Mouse (Mus musculus) kidney, embryonic 15.5 days (tissue): Measurements from ENCODE around the gene Sult3a2. TPM values are rescaled to one million over a fixed set of nuclear protein-coding genes. Genes with fewer than 3 reads are reported as not detected.

ENCODE experiments used
- ATAC-seq: fragments of 200-750 bp; cut with Nextera tagmentation; replicated peaks from 2 replicates; pipeline ENCODE4 v1.8.0; 2017; ENCODE audit warnings: moderate TSS enrichment; ENCODE audit not compliant: low FRiP score
- H3K27ac ChIP-seq: fragments of 300-500 bp; sonication (generic); 2 replicates; pipeline ENCODE4 v1.5.1; 2015; ENCODE audit warnings: mild to moderate bottlenecking, inconsistent platforms
- H3K27me3 ChIP-seq: fragments of 300-500 bp; sonication (generic); 2 replicates; pipeline ENCODE4 v1.6.1; 2015; ENCODE audit warnings: inconsistent platforms
- H3K36me3 ChIP-seq: fragments of 300-500 bp; sonication (generic); 2 replicates; pipeline ENCODE4 v1.6.1; 2015; ENCODE audit warnings: inconsistent platforms
- H3K4me1 ChIP-seq: fragments of 300-500 bp; sonication (generic); 2 replicates; pipeline ENCODE4 v1.6.1; 2015; ENCODE audit warnings: inconsistent platforms
- H3K4me2 ChIP-seq: fragments of 300-500 bp; sonication (generic); 2 replicates; pipeline ENCODE4 v1.6.1; 2015; ENCODE audit warnings: moderate library complexity, mild to moderate bottlenecking, inconsistent platforms
- H3K4me3 ChIP-seq: fragments of 300-500 bp; sonication (generic); replicated peaks from 2 replicates; pipeline ENCODE4 v1.5.1; 2015; ENCODE audit warnings: mild to moderate bottlenecking, inconsistent platforms
- H3K9ac ChIP-seq: fragments of 300-500 bp; sonication (generic); 2 replicates; pipeline ENCODE4 v1.6.1; 2015; ENCODE audit warnings: mild to moderate bottlenecking, inconsistent platforms
- H3K9me3 ChIP-seq: fragments of 300-500 bp; sonication (generic); replicated peaks from 2 replicates; pipeline ENCODE4 v1.6.1; 2016; ENCODE audit warnings: inconsistent platforms
- WGBS: fragments of 180-500 bp; shearing (Covaris S2); methylation state at CpG from one replicate; pipeline ENCODE4 v1.1.7; 2015; ENCODE audit warnings: mixed read lengths; 5-methylcytosine and 5-hydroxymethylcytosine counted together
- polyA plus RNA-seq: library from polyadenylated mRNA; unstranded; fragments of >200 nt; fragmentation: Nextera tagmentation; extraction: Ambion mirVana; gene quantifications from 2 replicates; pipeline ENCODE4 v1.2.1, GENCODE M21; 2015

Gene Sult3a2
- polyA plus RNA-seq, 1 experiment from 2014 or later = not detected

DNA sequence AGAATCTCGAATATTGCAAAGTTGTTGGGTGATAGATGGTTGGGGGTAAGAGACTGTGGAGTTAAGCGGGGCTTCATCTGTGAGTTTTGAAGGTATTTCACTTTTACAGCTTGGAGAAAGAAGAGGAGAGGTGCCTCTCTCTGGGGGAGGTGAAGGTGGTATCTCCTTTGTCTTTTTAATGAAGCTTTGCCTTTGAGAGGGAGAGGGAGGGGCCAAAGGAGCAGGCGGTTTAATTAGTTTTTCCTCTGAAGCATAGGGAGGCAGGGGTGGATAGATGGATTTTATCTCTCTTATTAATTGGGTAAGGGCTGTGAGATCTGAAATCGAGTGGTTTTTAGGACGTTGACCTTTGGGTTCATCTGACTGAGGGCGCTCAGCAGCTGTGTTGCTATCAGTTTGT is 62.7 kb downstream of the Sult3a2 start:
- Histone ChIP-seq H3K36me3 (no peaks in the 10 kb centered on the region), H3K27ac (no peak overlapping the region), H3K9ac (no peak overlapping the region), H3K9me3 (no peaks in the 10 kb centered on the region), H3K27me3 (no peaks in the 10 kb centered on the region), H3K4me3 (no peak overlapping the region), H3K4me1 (no peaks in the 10 kb centered on the region), H3K4me2 (no peak overlapping the region)
- no peak for ATAC-seq
- WGBS = 38% methylated on average over 6 of the region's 6 CpGs

DNA sequence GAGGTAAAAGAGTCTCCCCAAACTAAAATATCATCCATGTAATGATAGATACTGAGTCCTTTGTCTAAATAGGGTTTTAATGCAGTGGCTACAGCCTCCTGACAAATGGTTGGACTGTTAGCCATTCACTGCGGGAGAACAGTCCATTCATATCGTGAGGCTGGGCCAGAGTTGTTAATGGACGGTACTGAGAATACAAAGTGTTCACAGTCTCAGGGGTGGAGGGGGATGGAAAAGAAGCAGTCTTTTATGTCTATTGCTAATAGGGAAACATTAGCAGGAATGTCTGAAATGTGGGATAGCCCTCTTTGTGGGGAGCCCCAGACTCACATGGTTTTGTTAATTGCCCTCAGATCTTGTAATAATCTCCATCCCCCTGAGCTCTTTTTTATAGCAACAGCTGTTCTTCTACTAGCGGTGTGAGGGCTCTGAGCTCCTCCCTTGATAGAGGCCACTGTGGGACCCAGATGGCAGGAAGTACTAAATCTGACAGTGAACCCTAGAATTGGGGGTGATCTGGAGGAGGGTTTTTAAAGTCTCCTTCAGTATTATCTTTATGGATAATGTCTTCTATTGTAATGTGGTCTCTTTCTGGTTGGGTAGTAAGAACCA is 64.6 kb downstream of the Sult3a2 start:
- Histone ChIP-seq H3K9me3 (no peaks in the 10 kb centered on the region), H3K4me1 (no peaks in the 10 kb centered on the region), H3K27me3 (no peaks in the 10 kb centered on the region), H3K4me3 (no peak overlapping the region), H3K4me2 (no peak overlapping the region), H3K27ac (no peak overlapping the region), H3K36me3 (no peaks in the 10 kb centered on the region), H3K9ac (no peak overlapping the region)
- no peak for ATAC-seq
- 67% methylated on average over 4 of the region's 4 CpGs for WGBS

Other genes starting within 250 kb of the Sult3a2 start
- 0.05 and 0.18 TPM in 2 replicates for gene Clvs2, start 161.9 kb downstream of the Sult3a2 start, polyA plus RNA-seq
- gene Sult3a1, start 71.0 kb upstream of the Sult3a2 start, polyA plus RNA-seq = not detected in 2 replicates
- 0.05 and 0.14 TPM in 2 replicates for gene Rsph4a, start 118.4 kb upstream of the Sult3a2 start, polyA plus RNA-seq
- 21.5 and 21.9 TPM in 2 replicates for gene Zup1, start 164.6 kb upstream of the Sult3a2 start, polyA plus RNA-seq
- 121 and 133 TPM in 2 replicates for gene Rwdd1, start 232.9 kb upstream of the Sult3a2 start, polyA plus RNA-seq